Mouse (Mus musculus): ENCODE results near the gene Suox.
"Not testable (repeated sequence)": the region's sequence is repeated elsewhere in the genome, so short reads cannot be mapped to it uniquely, and the experiment has no call there.

Suox gene

DNA sequence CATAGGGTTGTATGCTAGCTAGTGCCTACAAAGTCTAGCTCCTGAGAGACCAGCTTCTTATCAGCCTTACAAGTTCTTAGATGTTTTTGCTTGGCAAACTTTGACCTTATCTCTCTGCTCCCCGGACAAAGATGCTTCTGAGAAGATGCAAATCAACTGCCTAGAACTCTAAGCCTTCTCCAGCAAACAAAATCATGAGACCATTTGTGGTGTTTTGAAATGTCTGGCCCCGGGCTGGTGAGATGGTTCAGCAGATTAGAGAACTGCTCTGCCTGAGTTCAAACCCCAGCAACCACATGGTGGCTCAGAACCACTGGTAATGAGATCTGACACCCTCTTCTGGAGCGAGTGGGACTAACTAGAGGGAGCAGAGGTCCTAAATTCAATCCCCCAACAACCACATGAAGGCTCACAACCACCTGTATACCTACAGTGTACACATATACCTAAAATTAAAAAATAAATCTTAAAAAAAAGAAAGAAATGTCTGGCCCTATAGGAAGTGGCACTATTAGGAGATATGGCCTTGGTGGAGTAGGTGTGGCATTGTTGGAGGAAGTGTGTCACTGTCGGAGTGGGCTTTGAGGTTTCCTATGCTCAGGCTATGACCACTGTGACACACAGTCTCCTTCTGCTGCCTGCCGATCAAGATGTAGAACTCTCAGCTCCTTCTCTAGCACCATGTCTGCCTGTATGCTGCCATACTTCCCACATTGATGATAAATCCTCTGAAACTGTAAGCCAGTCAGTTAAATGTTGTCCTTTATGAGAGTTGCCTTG, 10.2 kb downstream of the Suox start:
- DNase-seq, result no peak

DNA sequence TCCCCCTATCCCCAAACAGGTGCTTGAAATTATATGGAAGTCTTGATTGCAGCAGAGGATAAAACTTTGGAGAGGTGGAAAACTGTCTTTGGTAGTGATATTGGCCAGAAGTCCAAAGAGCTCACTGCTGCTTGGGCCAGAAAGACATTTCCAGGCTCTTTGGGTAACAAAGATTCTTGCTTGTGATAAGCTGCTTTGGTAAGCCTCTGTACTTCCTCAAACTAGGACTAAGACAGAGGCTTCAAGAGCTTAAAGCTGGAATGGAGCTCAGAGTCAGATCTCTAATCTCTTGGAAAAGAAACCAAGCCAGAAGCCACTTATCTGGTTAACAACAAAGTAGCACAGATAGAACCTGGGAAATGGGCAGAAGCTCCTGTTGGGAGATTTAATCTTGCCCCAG, 11.4 kb downstream of the Suox start:
- DNase-seq, result no peak

DNA sequence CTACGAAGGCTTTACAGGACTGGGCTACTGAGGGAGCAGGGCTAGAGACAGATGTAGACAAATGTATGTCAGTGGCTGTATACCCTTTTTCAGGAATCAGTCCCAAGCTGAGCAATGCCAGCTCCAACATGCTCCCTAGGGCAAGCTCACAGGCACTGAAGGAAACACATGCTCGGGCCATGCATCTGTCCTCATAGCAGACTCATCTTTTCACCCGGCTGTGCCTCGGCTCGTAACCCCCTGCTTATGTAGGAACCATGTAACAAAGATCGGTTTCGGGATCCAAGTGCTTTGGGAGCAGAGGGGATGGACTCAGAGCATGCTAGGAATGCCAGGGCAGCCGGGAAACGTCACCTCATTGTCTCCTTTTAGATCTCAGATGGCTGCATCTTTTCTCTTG, 14.4 kb downstream of the Suox start:
- no peak for DNase-seq

DNA sequence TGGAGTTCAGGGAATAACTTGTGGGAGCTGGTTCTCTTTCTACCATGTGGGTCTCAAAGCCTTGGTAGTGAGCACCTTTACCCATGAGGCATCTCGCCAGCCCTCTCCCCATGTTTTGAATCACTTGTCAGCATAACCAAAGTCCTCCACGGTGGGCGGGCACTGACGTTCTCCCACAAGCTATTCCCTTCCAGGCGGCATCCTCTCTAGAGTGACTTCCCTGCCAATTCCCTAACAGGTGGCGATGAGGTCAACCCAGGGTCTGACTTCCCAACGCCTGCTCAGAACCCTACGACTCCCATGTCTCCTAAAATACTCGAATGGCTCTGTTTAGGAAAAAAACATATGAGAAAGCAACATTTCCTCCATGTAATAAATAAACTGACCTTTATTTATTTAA, 16.0 kb downstream of the Suox start:
- no peak for DNase-seq

DNA sequence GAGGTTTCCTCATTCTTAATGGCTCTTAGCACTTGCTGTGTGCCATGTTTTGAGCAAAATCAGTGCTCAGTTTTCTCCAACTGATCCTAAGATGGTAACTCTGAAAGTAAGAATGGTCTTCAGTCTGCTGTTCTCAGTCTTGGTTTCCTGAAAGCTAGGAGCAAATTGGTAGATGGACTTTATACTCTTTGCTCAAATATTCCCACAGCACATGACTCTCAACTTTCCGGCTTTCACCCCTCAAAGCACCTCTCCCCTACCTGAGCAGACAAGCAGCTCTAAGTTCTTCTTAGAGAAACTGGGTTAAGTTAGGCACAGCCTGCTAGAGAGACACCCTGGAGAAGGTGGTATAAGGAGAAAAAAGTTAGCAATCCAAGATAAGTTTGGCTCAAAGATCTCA, 17.1 kb downstream of the Suox start:
- no peak for DNase-seq

DNA sequence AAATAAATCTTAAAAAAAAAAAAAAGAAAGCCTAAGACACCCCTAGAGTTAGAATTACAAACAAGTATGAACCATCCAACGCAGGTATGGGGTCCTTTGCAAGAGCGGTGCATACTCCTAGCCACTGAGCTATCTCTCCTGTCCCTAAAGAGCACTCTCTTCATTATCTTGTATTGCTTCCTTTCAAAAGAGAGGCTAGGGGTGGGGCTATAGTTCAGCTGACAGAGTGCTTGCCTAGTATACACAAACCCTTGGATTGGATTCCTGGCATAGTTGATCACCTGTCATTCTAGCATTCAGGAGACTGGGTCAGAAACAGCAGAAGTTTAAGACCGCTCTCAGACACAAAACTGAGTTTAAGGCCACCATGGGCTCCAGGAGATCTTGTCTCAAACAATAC, 18.6 kb downstream of the Suox start:
- DNase-seq, result no peak

DNA sequence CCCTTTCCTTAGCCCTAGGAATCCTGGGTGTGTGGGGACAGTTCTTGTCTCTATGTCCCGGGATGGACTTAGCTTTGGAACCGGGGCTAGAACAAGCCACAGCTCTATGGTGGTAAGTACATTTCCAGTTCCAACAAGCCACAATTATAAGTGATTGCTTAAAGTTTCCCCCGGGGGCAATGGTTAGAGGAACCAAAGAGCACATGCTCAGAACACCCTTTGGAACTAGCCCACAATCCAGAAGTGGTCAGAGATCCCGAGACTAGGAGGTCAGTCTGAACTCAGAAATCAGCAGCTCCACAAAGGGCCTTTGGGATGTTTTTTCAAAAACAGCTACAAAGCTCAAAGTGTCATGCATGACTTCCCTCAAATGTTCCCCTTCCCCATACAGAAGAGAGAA, 20.0 kb downstream of the Suox start:
- DNase-seq, result no peak

DNA sequence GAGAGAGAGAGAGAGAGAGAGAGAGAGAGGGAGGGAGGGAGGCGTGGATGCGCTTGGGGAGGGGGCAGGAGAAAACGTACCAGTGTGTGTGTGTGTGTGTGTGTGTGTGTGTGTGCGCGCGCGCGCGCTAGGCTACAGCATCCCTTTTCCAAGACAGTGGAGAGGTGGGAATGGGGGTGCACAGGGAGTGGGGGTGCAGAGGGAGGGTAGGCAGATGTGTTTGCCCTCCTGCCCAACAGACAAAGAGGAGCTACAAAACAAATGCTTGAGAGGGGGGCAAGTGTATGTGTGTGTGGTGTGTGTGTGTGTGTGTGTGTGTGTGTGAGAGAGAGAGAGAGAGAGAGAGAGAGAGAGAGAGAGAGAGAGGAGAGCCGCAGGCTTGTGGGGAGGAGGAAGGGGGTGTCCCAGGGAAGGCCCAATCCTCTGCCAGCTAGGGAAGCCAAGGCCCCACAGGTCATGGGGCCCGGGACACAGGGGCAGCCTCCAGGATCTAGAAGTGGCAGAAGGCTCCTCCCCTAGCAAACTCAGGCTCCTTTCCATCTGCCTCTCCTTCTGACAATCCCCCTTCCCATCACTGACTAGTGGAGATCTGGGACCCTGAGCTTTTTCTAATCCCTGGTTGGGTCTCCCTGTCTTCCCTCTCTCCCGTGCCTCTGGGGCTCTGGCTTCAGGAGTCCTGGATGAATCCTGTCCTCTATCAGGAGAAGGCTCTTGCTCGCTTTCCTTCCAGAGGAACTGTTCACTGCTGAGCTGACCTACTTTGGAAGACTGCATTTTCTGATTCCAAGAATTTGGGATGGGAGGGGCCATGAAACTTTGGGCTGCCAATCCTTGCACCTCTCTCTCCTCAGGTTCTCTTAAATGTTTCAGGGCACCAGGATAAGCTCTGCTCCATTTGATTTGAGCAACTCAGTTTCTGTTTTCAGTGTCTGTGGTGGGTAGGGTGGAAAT, 27.5 kb downstream of the Suox start:
- peak; percentile 78 to 82 for DNase-seq

DNA sequence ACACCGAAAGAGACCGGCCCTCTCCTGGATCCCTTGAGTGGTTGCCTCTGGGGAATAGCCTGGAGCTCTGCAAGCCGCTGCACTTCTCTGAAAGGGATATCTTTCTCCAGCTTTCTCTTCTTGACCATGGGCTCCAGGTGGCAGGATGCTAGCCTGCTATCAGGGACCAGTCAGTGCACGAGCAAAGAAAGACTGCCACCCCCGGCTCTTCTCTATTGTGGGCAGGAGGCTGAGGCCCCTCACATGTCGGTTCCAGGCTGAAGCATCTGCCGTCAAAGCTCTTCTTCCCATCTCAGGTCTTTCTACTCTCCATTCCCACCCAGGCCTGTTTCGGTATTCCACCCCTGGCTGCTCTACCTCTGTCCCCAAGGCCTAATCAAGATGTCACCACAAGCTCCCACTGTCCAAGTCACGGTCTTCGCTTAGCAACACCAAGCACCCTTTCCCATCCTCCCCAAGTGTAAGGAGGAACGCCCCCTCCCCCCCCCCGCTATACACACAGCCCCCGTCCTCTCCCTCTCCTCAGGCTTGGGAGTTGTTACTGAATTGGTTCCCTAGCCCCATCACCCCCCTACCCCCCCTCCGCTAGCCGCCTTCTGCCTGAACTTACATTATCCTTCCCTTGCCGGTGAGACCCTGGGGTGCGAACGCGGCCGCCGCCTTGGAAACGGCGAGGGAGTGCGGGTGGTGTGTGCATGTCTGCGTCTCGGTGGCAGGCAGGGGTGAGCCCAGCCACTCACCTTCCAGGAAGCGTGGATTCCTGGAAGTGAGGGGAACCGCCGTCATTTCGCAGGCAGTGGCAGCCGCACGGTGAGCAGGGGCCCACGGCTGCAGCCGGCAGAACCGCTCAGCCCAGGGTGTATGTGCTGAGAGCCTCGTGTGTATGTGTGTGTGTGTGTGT, 28.5 kb downstream of the Suox start, which contains the start of gene Ikzf4:
Gene Ikzf4, minus strand, starts transcription at position 881 of the 901 bp plus-strand sequence.
- DNase-seq, result peak; percentile 70 to 75

DNA sequence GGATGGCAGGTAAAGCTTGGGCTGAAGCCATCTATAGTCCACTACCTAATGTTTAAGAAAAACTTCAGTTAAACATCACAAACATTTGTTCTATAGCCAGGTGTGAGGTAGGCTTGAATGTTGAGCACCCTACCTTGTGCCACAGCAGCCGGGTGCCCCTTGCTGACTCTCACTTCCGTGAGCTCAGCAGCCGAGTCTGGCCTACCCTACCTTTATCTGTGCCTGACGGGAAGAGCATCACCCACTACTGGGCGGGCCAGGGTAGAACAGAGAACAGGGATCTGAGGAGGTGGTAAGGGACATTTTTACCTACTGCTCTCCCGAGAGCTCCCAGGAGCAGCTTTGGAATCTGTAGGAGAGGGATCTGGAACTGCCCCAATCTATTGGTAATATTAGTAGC, 31.1 kb downstream of the Suox start:
- no peak for DNase-seq

DNA sequence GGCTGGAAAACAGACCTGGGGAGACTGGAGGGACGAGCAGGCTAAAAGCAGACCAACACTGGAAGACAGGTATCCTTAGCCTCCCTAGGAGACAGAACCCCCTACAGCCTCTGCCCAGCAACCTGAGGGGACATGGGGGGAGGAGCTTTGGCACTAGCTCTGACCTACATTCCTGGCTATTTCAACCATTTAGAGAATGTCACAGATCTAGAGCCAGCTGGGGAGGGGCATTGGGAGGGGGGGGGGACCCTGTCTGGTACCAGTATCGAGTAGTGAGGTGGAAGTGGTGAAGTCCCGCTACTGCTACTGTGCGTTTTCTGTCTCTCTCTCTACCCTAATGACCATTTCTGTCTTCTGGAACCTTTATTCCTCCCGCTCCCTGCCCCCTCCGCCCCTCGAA, 32.0 kb downstream of the Suox start:
- DNase-seq, result no peak

DNA sequence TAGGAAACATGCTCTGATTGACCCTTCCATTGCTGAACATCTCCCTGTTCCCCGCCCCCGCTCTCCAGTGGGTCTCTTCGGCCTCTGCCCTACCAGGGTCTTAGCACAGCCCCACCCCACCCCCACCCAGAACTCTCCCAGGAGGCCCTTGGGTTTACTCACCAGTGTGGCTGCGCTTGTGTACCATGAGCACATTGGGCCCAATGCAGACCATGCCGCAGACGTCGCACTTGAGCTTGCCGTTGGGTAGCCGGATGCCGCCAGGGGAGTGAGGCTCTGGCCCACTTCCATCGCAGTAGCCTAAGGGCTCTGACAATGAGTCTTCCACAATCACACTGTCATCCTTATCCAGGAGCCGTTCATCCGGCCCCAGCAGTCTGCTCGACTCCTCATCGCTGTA, 33.0 kb downstream of the Suox start:
- no peak for DNase-seq

DNA sequence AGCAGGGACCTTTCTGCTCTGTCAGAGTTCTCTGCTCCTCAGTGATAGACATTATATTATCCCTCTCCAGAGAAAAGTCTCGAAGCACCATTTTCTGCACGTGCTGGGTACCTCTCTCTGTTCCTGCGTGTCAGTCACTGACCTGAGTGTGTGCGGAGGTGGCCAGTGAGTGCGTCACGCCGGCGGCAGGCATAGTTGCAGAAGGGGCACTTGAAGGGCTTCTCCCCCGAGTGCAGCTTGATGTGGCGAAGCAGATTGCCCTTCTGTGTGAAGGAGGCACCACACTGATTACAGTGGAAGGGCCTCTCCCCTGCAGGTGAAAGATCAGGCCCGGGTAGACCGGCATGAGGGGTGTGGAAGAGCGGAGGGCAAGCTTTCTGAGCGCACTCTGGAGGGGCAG, 33.9 kb downstream of the Suox start:
- DNase-seq, result no peak

DNA sequence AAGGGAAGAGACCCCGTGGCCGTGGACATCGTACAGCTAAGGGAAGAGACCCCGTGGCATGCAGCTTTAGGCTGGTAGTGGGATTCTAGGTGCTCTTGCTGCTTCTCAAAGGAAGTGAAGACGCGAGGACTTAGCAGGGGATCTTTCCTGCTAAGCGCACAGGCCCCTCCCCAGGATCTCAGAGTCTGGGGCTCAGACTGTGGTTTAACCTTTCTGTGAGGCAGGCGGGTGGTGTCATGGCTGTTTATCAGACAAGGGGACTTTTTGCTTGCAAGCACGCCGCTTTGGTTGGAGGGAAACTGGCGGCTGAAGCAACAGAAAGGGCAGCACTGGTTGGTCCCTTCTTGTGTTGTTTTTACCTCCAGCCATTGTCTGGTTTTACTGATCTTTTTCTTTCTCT, 36.9 kb downstream of the Suox start:
- DNase-seq, result no peak

DNA sequence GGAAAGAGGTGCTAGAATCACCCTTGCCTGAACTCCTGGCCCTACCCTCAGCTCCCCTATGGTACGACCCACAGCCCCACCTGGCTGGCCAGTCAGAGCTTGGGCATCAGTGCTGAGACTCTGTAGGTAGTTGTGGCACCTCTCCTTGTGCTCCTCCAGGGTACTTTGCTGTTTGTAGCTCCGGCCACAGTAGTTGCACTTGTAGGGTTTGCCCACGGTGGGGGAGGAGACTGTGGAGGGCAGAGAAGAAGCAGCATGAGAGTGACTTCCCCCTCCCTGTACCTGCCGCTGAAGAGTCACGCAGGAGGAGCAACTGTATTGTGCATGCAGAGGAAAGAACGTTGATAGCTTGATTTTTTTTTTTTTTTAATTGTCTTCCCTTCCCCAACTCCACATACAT, 37.3 kb downstream of the Suox start:
- no peak for DNase-seq

DNA sequence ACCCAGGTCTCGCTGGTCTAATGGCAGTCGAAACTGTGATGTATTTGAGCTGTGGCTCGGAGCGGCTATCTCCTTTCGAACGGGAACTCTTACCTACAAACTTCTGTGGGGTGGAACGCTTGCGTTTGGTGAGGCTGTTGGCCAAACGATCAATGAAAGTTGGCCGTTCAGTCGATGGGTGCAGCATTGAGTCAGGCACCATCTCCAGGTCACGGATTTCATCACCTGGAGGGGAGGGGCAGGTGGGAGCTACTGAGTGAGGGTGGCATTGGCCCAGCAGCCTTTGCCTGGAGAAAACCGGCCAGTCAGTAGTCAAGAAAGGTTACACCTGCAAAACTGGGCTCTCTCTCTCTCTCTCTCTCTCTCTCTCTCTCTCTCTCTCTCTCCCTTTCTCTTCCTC, 38.2 kb downstream of the Suox start:
- no peak for DNase-seq

DNA sequence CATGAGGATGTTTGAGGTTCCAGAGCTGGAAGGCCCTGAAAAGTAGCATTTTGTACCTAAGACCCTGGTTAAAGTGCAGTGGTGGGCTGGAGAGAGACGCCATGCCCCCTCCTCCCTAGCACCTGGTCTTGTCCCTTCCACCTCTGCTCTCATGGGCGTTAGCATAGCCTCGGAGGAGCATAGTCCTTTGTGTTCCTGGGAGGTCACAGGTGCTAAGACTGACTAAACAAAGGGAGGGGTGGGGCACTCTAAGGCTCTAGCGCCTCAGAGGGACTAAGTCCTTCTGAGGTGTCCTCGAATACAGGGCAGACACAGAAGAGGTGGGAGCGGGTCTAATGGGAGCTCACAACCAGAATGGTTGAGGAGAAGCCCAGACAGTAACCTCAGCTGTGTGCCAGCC, 42.3 kb downstream of the Suox start:
- no peak for DNase-seq

DNA sequence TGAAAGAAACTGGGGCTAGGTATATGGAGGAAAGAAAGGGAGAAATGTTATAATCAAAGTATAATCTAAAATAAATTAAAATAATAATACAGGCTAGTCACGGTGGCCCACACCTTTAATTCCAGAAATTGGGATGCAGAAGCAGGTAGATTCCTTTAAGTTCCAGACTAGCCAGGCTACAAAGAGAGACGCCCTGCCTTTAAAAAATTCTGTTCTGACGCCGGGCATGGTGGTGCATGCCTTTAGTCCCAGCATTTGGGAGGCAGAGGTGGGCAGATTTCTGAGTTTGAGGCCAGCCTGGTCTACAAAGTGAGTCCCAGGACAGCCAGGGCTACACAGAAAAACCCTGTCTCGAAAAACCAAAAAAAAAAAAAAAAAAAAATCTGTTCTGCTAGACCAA, 43.6 kb downstream of the Suox start:
- not testable (repeated sequence) for DNase-seq

DNA sequence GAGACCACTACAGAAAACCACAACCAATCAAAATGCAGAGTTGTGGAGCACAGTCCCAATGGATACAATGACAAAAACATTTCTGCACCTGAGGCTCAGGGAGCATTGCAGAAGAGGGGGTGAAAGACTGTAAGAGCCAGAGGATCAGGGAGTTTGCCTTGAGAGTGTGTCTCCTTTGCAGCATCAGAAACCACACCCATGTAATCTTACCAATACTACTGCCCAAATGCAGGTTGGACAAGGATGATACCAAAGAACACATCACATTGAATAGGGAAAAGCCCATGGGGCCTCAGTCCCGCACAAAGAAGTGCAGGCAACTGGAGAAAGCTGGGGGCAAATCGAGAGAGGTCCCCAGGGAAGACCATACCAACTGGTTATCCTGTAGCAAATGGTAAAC, 44.1 kb downstream of the Suox start:
- DNase-seq, result no peak

DNA sequence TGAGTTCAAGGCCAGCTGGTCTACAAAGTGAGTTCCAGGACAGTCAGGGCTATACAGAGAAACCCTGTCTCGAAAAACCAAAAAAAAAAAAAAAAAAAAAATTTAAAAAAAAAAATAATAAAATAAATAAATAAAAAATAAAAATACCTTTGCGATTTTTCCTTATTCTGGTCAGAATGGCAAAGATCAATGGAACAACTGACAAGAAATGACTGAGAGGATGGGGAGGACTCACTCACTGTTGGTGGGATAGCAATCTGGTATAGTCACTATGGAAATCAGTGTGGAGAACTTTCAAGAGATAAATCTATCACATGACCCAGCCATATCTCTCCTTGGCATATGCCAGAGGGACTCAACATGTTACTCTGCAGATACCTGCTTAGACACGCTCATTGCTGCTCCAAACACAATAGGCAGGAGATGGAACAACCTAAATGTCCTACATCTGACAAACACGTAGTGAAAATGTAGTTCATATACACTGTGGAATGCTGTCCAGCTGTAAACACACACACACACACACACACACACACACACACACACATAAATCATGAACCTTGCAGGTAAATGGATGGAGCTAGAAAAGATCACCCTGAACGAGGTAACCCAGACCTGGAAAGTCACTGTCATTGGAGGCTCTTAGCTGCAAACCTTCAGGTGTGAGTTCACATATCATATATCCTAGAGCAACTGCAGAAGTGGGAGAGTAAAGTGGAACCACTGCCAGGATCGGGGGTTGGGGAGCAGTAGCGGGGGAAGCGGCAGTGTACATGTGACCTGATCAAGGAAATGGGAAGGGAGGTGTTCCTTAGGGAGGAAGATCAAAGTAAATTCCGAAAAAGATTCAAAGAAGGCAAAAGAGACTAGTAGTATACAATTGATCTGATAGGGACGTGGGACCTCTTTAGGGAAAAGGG, 46.2 kb downstream of the Suox start:
- DNase-seq, result peak; percentile 36 to 42
